Mouse (Mus musculus) forebrain, postnatal 0 days (tissue): Measurements from ENCODE around the gene Wbp4. TPM values are rescaled to one million over a fixed set of nuclear protein-coding genes. Genes with fewer than 3 reads are reported as not detected.
"Not testable (repeated sequence)": the region's sequence is repeated elsewhere in the genome, so short reads cannot be mapped to it uniquely, and the experiment has no call there.

Experiments used
- ATAC-seq: fragments of 200-750 bp; cut with Nextera tagmentation; 2 replicates; pipeline ENCODE4 v1.8.0; 2017; ENCODE audit warnings: mild to moderate bottlenecking, moderate library complexity
- DNase-seq: peaks from one replicate; pipeline ENCODE4 v3.0.0-alpha.2; 2015
- H3K27ac ChIP-seq: fragments of 300-500 bp; sonication (generic); 2 replicates; pipeline ENCODE4 v1.5.1; 2014; ENCODE audit warnings: low read depth, mild to moderate bottlenecking, antibody characterized with exemption, low read length, moderate library complexity, mixed read lengths
- H3K27me3 ChIP-seq: fragments of 300-500 bp; sonication (generic); 2 replicates; pipeline ENCODE4 v1.6.1; 2014; ENCODE audit warnings: mild to moderate bottlenecking, low read length, mixed read lengths; ENCODE audit not compliant: insufficient read depth
- H3K36me3 ChIP-seq: fragments of 300-500 bp; sonication (generic); 2 replicates; pipeline ENCODE4 v1.6.1; 2014; ENCODE audit warnings: mild to moderate bottlenecking, moderate library complexity; ENCODE audit not compliant: insufficient read depth
- H3K4me1 ChIP-seq: fragments of 300-500 bp; sonication (generic); 2 replicates; pipeline ENCODE4 v1.6.1; 2014; ENCODE audit warnings: antibody characterized with exemption; ENCODE audit not compliant: insufficient read depth
- H3K4me2 ChIP-seq: fragments of 300-500 bp; sonication (generic); 2 replicates; pipeline ENCODE4 v1.6.1; 2014; ENCODE audit warnings: low read depth, mild to moderate bottlenecking, moderate library complexity
- H3K4me3 ChIP-seq: fragments of 300-500 bp; sonication (generic); 2 replicates; pipeline ENCODE4 v1.5.1; 2014; ENCODE audit warnings: low read depth, low read length, mixed read lengths
- H3K9ac ChIP-seq: fragments of 300-500 bp; sonication (generic); 2 replicates; pipeline ENCODE4 v1.6.1; 2014; ENCODE audit warnings: mild to moderate bottlenecking
- H3K9me3 ChIP-seq: fragments of 300-500 bp; sonication (generic); 2 replicates; pipeline ENCODE4 v1.6.1; 2016; ENCODE audit warnings: low read length
- CTCF ChIP-seq: sonication (generic); IDR thresholded peaks from 2 replicates; pipeline ENCODE4 v1.5.1; 2016; ENCODE audit warnings: antibody characterized with exemption, control low read depth, low read depth
- WGBS: fragments of 180-500 bp; shearing (Covaris S2); extraction: QIAGEN DNeasy Blood & Tissue Kit; methylation state at CpG from one replicate; pipeline ENCODE4 v1.1.7; 2014; 5-methylcytosine and 5-hydroxymethylcytosine counted together
- polyA plus RNA-seq: library from polyadenylated mRNA; unstranded; fragments of >200 nt; fragmentation: Nextera tagmentation; extraction: Ambion mirVana; gene quantifications from 2 replicates; pipeline ENCODE4 v1.2.1, GENCODE M21; 2015
- total RNA-seq: library from RNA; depleted of rRNA; stranded (reverse); fragments of >200 nt; gene quantifications from 2 replicates; pipeline ENCODE4 v1.2.3, GENCODE M21; 2014

Wbp4 gene
- total and polyA plus RNA-seq, 2 experiments from 2014 or later: 44.8 to 50.6 TPM

GRCm38 (mm10) chr14:79482251-79482661 is 936 bp upstream of the Wbp4 start:
- H3K27me3 ChIP-seq: no peaks in the 10 kb centered on the region
- H3K9ac ChIP-seq: peak overlapping the region; percentile 98
- H3K4me2 ChIP-seq: peak overlapping the region; percentile 55
- ATAC-seq: no peak
- H3K27ac ChIP-seq: peak overlapping the region; percentile 98
- WGBS: 2% methylated on average over 11 of the region's 11 CpGs
- H3K36me3 ChIP-seq: no peaks in the 10 kb centered on the region
- H3K4me1 ChIP-seq: peaks cover 15% of the 10 kb centered on the region
- TF ChIP-seq CTCF: no peak
- no peaks in the 10 kb centered on the region for H3K9me3 ChIP-seq
- peak; percentile 66 for DNase-seq
- H3K4me3 ChIP-seq: peak overlapping the region; percentile 96

- DNase-seq (peak; percentile 93), ATAC-seq (peak; percentile 77)
- peaks cover 6% of the 10 kb centered on the region for H3K36me3 ChIP-seq
- H3K4me1 ChIP-seq: peaks cover 15% of the 10 kb centered on the region; the same call in 1 of the 2 replicates
- H3K4me3 ChIP-seq: peak within 1 kb of the TSS; percentile 96
- H3K27ac ChIP-seq: peak within 1 kb of the TSS; percentile 98
- H3K9ac ChIP-seq: peak within 1 kb of the TSS; percentile 98
- no peak for TF ChIP-seq CTCF
- under 1% methylated on average over 82 of the region's 96 CpGs for WGBS
- no peaks in the 10 kb centered on the region for H3K9me3 ChIP-seq
- peak within 1 kb of the TSS; percentile 55 for H3K4me2 ChIP-seq
- H3K27me3 ChIP-seq: no peaks in the 10 kb centered on the region
Measured at GRCm38 (mm10) chr14:79480624-79481338, 539 bp downstream of the Wbp4 start, which contains the start of gene Elf1. TSS of gene Elf1 (plus strand) at chr14:79481194.

GRCm38 (mm10) chr14:79473384-79473783 is 7.9 kb downstream of the Wbp4 start:
- DNase-seq: no peak
- no peak overlapping the region for H3K9ac ChIP-seq
- WGBS: 85% methylated on average over 2 of the region's 2 CpGs
- H3K27me3 ChIP-seq: no peaks in the 10 kb centered on the region
- no peaks in the 10 kb centered on the region for H3K4me1 ChIP-seq
- H3K4me3 ChIP-seq: no peak overlapping the region
- no peak for TF ChIP-seq CTCF
- ATAC-seq: no peak
- H3K27ac ChIP-seq: no peak overlapping the region
- peaks cover 50% of the 10 kb centered on the region for H3K36me3 ChIP-seq
- H3K4me2 ChIP-seq: no peak overlapping the region
- H3K9me3 ChIP-seq: no peaks in the 10 kb centered on the region

DNA sequence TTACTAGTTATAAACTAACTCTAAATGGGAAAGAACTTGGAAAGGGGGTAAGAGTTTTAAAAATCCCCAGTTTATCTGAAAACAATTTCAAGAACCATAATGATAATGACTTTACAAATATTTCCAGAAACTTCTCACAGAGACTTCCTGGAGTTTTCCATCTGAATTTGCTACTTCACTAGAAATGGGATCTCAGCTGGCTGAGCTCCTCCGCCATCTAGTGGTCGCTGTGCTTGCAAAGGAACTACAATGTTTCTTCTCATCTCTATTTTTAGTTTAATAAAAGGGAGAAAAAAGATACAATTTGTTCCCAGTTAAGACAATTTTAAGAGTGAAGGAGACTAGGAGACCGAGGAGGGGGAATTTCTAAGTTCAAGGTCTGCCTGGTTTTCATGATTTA is 13.7 kb downstream of the Wbp4 start:
- 20% methylated on average over 3 of the region's 3 CpGs for WGBS
- no peaks in the 10 kb centered on the region for H3K9me3 ChIP-seq
- H3K4me2 ChIP-seq: no peak overlapping the region
- TF ChIP-seq CTCF: peak; percentile 77
- H3K4me1 ChIP-seq: no peaks in the 10 kb centered on the region
- H3K36me3 ChIP-seq: peaks cover 59% of the 10 kb centered on the region
- no peak overlapping the region for H3K27ac ChIP-seq
- peak; percentile 80 for DNase-seq
- ATAC-seq: no peak; the same call in 1 of the 2 replicates
- H3K4me3 ChIP-seq: no peak overlapping the region
- H3K9ac ChIP-seq: no peak overlapping the region
- no peaks in the 10 kb centered on the region for H3K27me3 ChIP-seq

GRCm38 (mm10) chr14:79465623-79466022 is 15.7 kb downstream of the Wbp4 start:
- H3K4me2 ChIP-seq: no peak overlapping the region
- 91% methylated on average over 1 of the region's 1 CpGs for WGBS
- no peak overlapping the region for H3K9ac ChIP-seq
- DNase-seq: no peak
- H3K4me3 ChIP-seq: no peak overlapping the region
- ATAC-seq: no peak
- TF ChIP-seq CTCF: peak; percentile 22; the same call in 1 of the 2 replicates
- no peaks in the 10 kb centered on the region for H3K4me1 ChIP-seq
- no peak overlapping the region for H3K27ac ChIP-seq
- H3K36me3 ChIP-seq: peaks cover 66% of the 10 kb centered on the region
- no peaks in the 10 kb centered on the region for H3K27me3 ChIP-seq
- no peaks in the 10 kb centered on the region for H3K9me3 ChIP-seq

- Histone ChIP-seq H3K36me3 (peaks cover 41% of the 10 kb centered on the region), H3K4me1 (no peaks in the 10 kb centered on the region), H3K27me3 (no peaks in the 10 kb centered on the region), H3K9me3 (no peaks in the 10 kb centered on the region), H3K4me2 (no peak overlapping the region), H3K9ac (no peak overlapping the region), H3K27ac (no peak overlapping the region), H3K4me3 (no peak overlapping the region)
- DNase-seq (no peak), ATAC-seq (no peak)
- TF ChIP-seq CTCF: no peak
- WGBS: 94% methylated on average over 4 of the region's 4 CpGs
Measured at GRCm38 (mm10) chr14:79460988-79461387, 20.3 kb downstream of the Wbp4 start.

GRCm38 (mm10) chr14:79460401-79460800 is 20.9 kb downstream of the Wbp4 start:
- ATAC-seq (no peak), DNase-seq (no peak)
- TF ChIP-seq CTCF: no peak
- no peak overlapping the region for H3K27ac ChIP-seq
- no peaks in the 10 kb centered on the region for H3K27me3 ChIP-seq
- H3K9me3 ChIP-seq: no peaks in the 10 kb centered on the region
- WGBS: 83% methylated on average over 1 of the region's 1 CpGs
- no peak overlapping the region for H3K9ac ChIP-seq
- H3K4me2 ChIP-seq: no peak overlapping the region
- H3K4me1 ChIP-seq: no peaks in the 10 kb centered on the region
- H3K36me3 ChIP-seq: peaks cover 37% of the 10 kb centered on the region
- no peak overlapping the region for H3K4me3 ChIP-seq

DNA sequence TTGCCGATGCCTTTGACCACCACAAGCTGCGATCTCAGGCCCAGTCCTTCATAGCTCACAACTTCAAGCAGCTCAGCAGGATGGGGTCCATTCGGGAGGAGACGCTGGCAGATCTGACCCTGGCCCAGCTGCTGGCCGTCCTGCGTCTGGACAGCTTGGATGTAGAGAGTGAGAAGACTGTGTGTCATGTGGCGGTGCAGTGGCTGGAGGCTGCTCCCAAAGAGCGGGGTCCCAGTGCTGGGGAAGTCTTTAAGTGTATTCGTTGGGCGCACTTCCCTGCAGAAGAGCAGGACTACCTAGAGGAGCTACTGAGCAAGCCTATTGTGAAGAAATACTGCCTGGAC is 28.8 kb downstream of the Wbp4 start:
- not testable (repeated sequence) for H3K4me2 ChIP-seq, H3K36me3 ChIP-seq, H3K9me3 ChIP-seq, H3K4me3 ChIP-seq, DNase-seq, H3K27me3 ChIP-seq, H3K27ac ChIP-seq, ATAC-seq, H3K4me1 ChIP-seq, H3K9ac ChIP-seq
- WGBS: 98% methylated on average over 5 of the region's 10 CpGs

DNA sequence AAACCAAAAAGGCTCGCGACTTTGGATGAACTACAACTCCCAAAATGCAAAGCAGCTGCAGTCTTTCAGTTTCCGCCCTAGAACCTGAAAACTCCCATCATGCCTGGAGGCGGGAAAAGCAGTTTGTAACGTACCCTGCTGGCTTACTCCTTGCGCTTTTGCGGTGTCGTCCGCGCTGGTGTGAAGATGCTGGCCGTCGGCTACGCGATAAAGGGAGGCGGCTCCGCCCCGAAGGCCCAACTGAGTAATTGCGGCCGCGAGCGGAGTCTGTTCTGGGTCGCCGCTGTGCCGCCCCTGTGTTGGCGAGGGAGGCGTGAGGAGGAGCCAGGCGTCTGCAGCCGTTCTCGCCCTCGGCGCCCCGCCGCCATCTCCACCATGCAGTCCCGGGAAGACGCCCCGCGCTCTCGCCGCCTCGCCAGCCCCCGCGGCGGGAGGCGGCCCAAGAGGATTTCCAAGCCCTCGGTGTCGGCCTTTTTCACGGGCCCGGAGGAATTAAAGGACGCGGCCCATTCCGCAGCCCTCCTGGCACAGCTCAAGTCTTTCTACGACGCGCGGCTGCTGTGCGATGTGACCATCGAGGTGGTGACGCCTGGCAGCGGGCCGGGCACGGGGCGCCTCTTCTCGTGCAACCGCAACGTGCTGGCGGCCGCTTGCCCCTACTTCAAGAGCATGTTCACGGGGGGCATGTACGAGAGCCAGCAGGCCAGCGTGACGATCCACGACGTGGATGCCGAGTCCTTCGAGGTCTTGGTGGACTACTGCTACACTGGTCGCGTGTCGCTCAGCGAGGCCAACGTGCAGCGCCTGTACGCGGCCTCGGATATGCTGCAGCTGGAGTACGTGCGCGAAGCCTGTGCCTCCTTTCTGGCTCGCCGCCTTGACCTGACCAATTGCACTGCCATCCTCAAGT is 29.4 kb downstream of the Wbp4 start, which contains the start of gene Kbtbd6:
TSS of gene Kbtbd6 (plus strand) at position 155 of the 910 bp plus-strand sequence.
- DNase-seq (peak; percentile 92), ATAC-seq (peak; percentile 97)
- peak within 1 kb of the TSS; percentile 53 for H3K4me3 ChIP-seq
- not testable (repeated sequence) for H3K27me3 ChIP-seq, H3K4me1 ChIP-seq, H3K27ac ChIP-seq, H3K9me3 ChIP-seq, H3K36me3 ChIP-seq
- 9% methylated on average over 34 of the region's 89 CpGs for WGBS
- H3K4me2 ChIP-seq: peak within 1 kb of the TSS; percentile 64
- peak within 1 kb of the TSS; percentile 43; the same call in 1 of the 2 replicates for H3K9ac ChIP-seq
